Mouse (Mus musculus) embryonic fibroblast, embryonic 13.5 days (primary cell): ENCODE data around the gene Rnf2.

Experiments used
- CTCF ChIP-seq: IDR thresholded peaks from 2 replicates; pipeline ENCODE4 v1.5.1; 2011; ENCODE audit warnings: mild to moderate bottlenecking, control low read depth, low read length, moderate library complexity, borderline replicate concordance; ENCODE audit not compliant: insufficient read depth
- POLR2A ChIP-seq: IDR thresholded peaks from 2 replicates; pipeline ENCODE4 v1.6.1; 2011; ENCODE audit warnings: low read depth, mild to moderate bottlenecking, control low read depth, low read length, moderate library complexity

DNA sequence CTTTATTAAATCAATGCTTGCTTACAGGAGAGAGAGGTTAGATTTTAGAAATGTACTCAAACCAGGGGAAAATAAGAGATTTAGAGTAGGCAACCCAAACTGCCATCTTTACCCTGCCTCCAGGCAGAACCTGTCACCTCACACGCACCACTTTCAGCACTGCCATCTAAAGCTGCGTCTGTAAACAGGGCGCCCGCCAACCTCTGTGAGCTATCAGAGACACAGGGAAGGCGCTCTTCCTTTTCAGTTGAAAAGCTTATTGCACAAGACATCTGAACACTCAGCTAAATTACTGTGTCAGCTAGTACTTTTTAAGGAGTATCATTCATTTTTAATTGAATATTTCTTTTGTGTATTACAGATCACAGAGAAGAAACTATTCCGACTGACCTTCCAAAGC, 10.9 kb downstream of the Rnf2 start:
- no peak for TF ChIP-seq CTCF
- no peak for TF ChIP-seq POLR2A
